Mouse (Mus musculus): ENCODE results near the gene Usp28.

DNA sequence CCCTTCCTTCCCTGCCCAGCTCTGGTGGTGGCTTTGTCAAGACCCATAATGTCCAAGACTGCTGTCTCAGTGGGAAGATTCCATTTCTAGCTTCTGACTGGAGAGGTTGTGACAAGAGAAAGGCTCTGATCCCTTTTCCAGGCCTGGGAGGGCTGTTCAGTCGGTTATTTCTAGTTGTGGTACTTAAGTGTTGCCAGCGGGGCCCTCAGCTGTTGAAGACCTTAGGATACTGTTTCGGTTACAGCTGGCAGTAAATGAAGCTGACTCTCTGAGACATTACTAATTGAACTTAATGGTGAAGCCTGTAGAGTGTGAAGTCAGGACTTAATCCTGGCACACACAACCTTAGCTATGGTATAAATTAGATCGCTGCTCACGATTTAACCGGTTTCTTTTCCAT, 14.1 kb downstream of the Usp28 start:
- no peak for TF ChIP-seq CTCF (conservative IDR thresholded peaks at IDR 0.05; ENCODE audit: insufficient read depth, insufficient read length, low read depth, low read length)
- no peak for TF ChIP-seq POLR2A (IDR thresholded peaks at IDR 0.05; ENCODE audit: low read depth, low read length)
